Mouse (Mus musculus) liver, adult (tissue): ENCODE data around the gene Ankrd37.
A peak's percentile ranks its signal among the peaks of the same experiment; 100 is the strongest.

ENCODE experiments used
- GATA4 ChIP-seq: IDR thresholded peaks from 2 replicates; pipeline ENCODE4 v1.6.1; 2014; ENCODE audit warnings: mild to moderate bottlenecking, low read length; ENCODE audit not compliant: insufficient replicate concordance

Gene Ankrd37

DNA sequence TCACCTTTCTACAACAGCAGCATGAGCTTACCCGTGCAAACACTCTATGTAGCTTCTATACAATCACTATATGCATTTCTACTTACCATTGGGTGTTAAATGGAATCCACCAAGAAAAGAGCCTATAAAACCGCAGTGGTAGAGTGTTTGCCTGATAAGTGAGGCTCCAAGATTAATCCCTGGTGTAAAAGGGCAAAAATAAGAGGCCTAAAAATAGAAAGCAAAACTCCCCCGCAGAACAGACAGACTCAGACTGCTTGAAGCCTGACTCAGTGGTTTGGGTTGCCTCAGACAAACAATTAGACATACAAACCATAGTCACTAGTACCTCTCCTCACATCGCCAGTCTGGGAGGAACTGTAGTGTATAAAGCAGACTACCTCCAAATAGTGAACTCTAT, at the start of gene Ankrd37:
Ankrd37 (minus strand) TSS at position 112 of the 400 bp plus-strand sequence.
- TF ChIP-seq GATA4, result no peak

DNA sequence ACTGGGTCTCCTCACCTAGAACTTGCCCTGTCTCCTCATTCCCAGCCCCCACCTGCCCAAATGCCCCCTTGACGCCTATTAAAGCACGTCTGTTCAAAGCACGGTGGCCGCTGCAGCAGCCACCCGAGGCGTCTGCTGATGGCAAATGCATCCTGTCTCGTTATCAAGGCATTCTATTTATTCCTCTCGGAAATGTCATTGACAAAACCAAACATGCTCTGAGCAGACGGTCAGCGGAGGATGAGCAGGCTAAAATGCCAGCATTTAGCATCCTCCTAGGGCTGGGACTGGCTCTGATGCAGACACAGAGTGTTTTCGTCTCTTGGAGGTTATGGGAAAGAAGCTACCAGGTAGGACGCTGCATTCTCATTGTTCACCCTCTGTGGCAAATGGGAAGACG, 34.8 kb upstream of the Ankrd37 start:
- peak; percentile 26; the same call in 1 of the 2 replicates for TF ChIP-seq GATA4

DNA sequence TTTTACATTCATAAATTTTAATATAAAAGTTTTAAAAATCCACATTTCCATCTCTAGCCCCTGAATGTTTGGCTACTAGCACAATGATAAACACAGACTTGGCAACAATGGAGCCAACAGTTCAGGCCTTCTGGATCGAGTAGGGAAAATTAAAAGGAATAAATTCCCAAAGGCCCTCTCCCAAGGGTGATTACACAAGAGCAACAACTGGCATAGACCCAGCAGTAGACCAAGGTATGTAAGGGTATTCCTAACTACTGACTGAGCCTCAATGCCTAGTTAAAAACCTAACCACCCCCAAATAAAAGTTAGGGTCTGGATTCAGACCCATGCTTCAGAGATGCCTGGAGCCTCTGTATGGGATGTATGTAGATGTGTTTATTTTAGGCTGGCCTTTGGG, 34.2 kb upstream of the Ankrd37 start:
- TF ChIP-seq GATA4, result no peak

- no peak for TF ChIP-seq GATA4
Measured at GRCm38 (mm10) chr8:46036217-46036616, 30.7 kb upstream of the Ankrd37 start.

- no peak for TF ChIP-seq GATA4
Measured at GRCm38 (mm10) chr8:46024392-46024791, 18.9 kb upstream of the Ankrd37 start.

- no peak for TF ChIP-seq GATA4
Measured at GRCm38 (mm10) chr8:46022758-46023157, 17.3 kb upstream of the Ankrd37 start.

DNA sequence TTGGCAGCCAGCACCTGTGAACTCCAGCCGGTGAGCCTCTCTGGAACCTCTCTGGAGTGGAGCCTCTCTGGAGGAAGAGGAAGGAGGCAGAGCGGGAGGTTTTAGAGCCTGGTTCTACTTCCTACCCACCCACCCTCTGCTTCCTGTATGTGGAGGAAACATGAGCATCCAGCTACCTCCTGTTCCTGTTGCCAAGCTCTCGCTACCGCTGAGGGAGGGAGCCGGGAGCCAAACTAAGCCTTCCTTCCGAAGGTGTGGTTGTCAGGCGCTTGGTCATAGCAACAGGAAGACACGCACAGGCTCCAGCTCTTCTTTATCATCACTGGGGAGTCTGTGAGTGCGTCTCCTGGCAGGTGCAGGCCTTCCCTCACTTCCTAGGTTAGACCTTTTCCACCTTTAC, 16.7 kb upstream of the Ankrd37 start:
- TF ChIP-seq GATA4, result no peak

GRCm38 (mm10) chr8:46010746-46011680, 5.5 kb upstream of the Ankrd37 start:
- TF ChIP-seq GATA4, result no peak

- TF ChIP-seq GATA4, result no peak
Measured at GRCm38 (mm10) chr8:46010306-46010705, 4.8 kb upstream of the Ankrd37 start.

DNA sequence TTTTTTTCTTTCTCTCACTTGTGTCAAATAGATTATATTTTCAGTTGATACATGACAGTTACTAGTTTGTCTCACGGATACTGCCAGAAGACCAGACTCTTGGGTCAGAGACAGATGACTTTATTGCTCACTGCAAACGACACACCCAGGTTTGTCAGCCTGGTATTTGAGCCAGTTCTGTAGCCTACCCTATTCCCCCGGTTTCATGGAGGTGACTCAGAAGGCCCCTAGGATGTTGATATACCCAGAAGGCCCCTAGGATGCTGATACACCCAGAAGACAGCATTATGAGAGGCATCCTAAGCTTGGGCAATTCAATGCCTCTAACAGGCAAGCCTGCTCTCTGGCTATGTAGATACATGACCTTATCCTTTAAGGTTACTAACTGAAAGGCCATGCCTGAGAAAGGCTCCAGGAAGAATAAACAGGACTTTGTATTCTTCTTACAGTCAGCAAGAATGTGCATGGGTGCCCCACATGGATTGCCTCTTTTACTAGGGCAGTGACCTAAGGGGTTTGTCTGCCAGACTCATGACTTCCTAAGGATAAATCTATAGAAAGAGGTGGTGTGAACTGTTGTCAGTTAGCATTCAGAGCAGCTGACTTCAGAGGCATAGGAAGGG, 1.7 kb upstream of the Ankrd37 start:
- no peak for TF ChIP-seq GATA4

GRCm38 (mm10) chr8:45999784-46000705, 5.5 kb downstream of the Ankrd37 start:
- peak; percentile 69; the same call in 1 of the 2 replicates for TF ChIP-seq GATA4

DNA sequence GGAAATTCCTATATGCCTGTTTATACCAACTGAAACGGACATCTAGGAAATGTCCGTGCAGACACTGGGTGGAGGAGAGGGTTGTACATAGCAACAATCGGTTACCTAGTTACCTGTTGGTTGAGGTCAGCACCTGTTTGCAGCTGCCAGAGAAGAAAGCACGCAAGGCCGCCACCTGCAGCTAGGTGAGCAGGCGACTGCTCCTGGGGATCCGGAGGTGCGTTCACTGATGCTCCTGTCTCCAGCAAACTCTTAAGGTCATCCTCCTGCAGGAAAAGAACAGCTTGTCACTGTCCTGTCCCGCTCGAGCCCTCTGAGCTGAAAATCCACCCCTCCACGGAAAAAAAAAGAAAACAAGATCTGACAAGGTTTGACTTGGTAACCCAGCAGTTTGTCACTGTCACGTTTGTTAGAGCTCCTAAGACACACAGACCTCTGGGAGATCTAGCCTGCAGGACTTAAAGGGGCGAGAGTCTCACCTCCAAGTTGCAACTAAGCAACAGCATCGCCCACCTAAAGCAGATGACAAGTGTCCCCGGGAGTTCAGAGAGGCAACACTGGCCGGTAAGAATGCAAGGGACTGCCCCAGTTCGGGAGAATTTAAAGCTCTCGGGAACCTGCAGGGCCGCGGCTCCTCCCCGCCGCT, 6.2 kb downstream of the Ankrd37 start, which contains the start of gene Lrp2bp:
Lrp2bp (plus strand) TSS at position 166 of the 646 bp plus-strand sequence.
- TF ChIP-seq GATA4, result no peak

GRCm38 (mm10) chr8:45998228-45998627, 7.3 kb downstream of the Ankrd37 start:
- TF ChIP-seq GATA4, result no peak

- no peak for TF ChIP-seq GATA4
Measured at GRCm38 (mm10) chr8:45995576-45995975, 9.9 kb downstream of the Ankrd37 start.

GRCm38 (mm10) chr8:45994111-45994510, 11.4 kb downstream of the Ankrd37 start:
- TF ChIP-seq GATA4, result no peak
